Mouse (Mus musculus) forebrain, embryonic 12.5 days (tissue): ENCODE data around the gene Ly6g6d. TPM values are rescaled to one million over a fixed set of nuclear protein-coding genes. Genes with fewer than 3 reads are reported as not detected.

ENCODE experiments used
- ATAC-seq: fragments of 200-750 bp; cut with Nextera tagmentation; 2 replicates; pipeline ENCODE4 v1.8.0; 2017; ENCODE audit warnings: moderate TSS enrichment; ENCODE audit not compliant: low FRiP score
- H3K27ac ChIP-seq: fragments of 300-500 bp; sonication (generic); 2 replicates; pipeline ENCODE4 v1.5.1; 2016; ENCODE audit warnings: mild to moderate bottlenecking
- H3K27me3 ChIP-seq: fragments of 300-500 bp; sonication (generic); 2 replicates; pipeline ENCODE4 v1.6.1; 2016; ENCODE audit warnings: mild to moderate bottlenecking
- H3K36me3 ChIP-seq: fragments of 300-500 bp; sonication (generic); replicated peaks from 2 replicates; pipeline ENCODE4 v1.6.1; 2016; ENCODE audit warnings: mild to moderate bottlenecking
- H3K4me1 ChIP-seq: fragments of 300-500 bp; sonication (generic); 2 replicates; pipeline ENCODE4 v1.6.1; 2016
- H3K4me2 ChIP-seq: fragments of 300-500 bp; sonication (generic); 2 replicates; pipeline ENCODE4 v1.6.1; 2016; ENCODE audit warnings: mild to moderate bottlenecking, moderate library complexity
- H3K4me3 ChIP-seq: fragments of 300-500 bp; sonication (generic); replicated peaks from 2 replicates; pipeline ENCODE4 v1.5.1; 2016; ENCODE audit warnings: mild to moderate bottlenecking
- H3K9ac ChIP-seq: fragments of 300-500 bp; sonication (generic); 2 replicates; pipeline ENCODE4 v1.6.1; 2016; ENCODE audit warnings: mild to moderate bottlenecking
- H3K9me3 ChIP-seq: fragments of 300-500 bp; sonication (generic); 2 replicates; pipeline ENCODE4 v1.6.1; 2016
- WGBS: fragments of 180-500 bp; shearing (Covaris S2); methylation state at CpG from one replicate; pipeline ENCODE4 v1.1.7; 2016; 5-methylcytosine and 5-hydroxymethylcytosine counted together
- polyA plus RNA-seq: library from polyadenylated mRNA; unstranded; fragments of >200 nt; fragmentation: Nextera tagmentation; extraction: Ambion mirVana; gene quantifications from 2 replicates; pipeline ENCODE4 v1.2.1, GENCODE M21; 2016

Ly6g6d gene
- polyA plus RNA-seq, 1 experiment from 2014 or later = 0.29 TPM

- Histone ChIP-seq H3K9ac (no peak overlapping the region), H3K4me1 (peaks cover 21% of the 10 kb centered on the region), H3K9me3 (no peaks in the 10 kb centered on the region), H3K4me2 (no peak overlapping the region), H3K27me3 (peaks cover 33% of the 10 kb centered on the region; the same call in 1 of the 2 replicates), H3K27ac (no peak overlapping the region), H3K36me3 (no peaks in the 10 kb centered on the region), H3K4me3 (no peak overlapping the region)
- no peak for ATAC-seq
- WGBS = 70% methylated on average over 9 of the region's 9 CpGs
Measured at GRCm38 (mm10) chr17:35079778-35080177, 1.9 kb upstream of the Ly6g6d start.

DNA sequence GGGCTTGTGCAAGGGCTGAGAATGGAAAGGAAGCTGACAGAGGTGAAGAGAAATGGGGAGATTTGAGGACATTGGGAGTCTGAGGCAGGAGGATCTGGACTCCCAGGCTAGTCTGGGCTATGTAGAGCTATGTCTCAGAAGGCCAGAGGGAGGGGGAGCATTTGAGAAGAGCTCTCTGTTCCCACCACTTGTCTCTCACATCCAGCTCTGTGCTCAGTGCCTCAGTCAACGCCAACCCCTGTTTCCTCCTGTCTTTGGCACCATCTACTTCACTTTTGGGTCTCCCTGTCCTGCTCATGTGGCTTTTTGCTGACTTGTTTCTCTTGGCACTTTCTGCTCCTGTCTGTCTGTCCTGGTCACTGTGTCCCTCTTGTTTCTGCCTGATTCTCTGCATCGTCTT is 580 bp downstream of the Ly6g6d start:
- Histone ChIP-seq H3K36me3 (no peaks in the 10 kb centered on the region), H3K27ac (no peak overlapping the region), H3K9ac (peak overlapping the region; percentile 22; the same call in 1 of the 2 replicates), H3K4me3 (no peak overlapping the region), H3K9me3 (no peaks in the 10 kb centered on the region), H3K4me2 (peak overlapping the region; percentile 39), H3K4me1 (peaks cover 21% of the 10 kb centered on the region), H3K27me3 (peaks cover 33% of the 10 kb centered on the region; the same call in 1 of the 2 replicates)
- WGBS = 41% methylated on average over 2 of the region's 2 CpGs
- ATAC-seq = no peak

GRCm38 (mm10) chr17:35076507-35077176 is 1.2 kb downstream of the Ly6g6d start, which contains the start of gene Ly6g6e:
Gene Ly6g6e, plus strand, starts transcription at chr17:35076902.
- H3K4me3 ChIP-seq = peak within 1 kb of the TSS; percentile 14; the same call in 1 of the 2 replicates
- H3K27me3 ChIP-seq = peaks cover 33% of the 10 kb centered on the region; the same call in 1 of the 2 replicates
- H3K4me2 ChIP-seq = peak within 1 kb of the TSS; percentile 39
- no peak for ATAC-seq
- H3K4me1 ChIP-seq = peaks cover 21% of the 10 kb centered on the region
- H3K9ac ChIP-seq = peak within 1 kb of the TSS; percentile 22; the same call in 1 of the 2 replicates
- H3K9me3 ChIP-seq = no peaks in the 10 kb centered on the region
- no peaks in the 10 kb centered on the region for H3K36me3 ChIP-seq
- H3K27ac ChIP-seq = no peak within 1 kb of the TSS
- WGBS = 23% methylated on average over 10 of the region's 10 CpGs

DNA sequence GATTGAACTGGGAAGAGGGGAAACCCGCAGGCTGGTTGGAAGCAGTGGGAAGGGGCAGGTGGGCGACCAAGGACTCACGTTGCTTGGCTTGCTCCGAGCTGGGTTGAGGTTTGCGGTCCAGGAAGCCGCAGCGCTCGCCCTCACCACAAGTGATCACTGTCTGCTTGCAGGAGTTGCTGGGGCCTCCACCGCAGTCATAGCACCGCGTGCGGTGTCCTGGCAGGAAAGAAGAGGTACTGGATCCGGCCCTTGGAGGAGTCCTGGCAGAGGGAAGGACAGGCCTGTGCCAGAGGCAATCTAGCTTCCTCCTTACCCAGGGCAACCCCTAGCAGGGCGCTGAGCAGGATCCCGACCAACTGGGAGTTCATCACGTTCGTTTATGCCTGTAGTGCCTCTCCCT is 3.8 kb downstream of the Ly6g6d start:
- Histone ChIP-seq H3K9me3 (no peaks in the 10 kb centered on the region), H3K4me3 (no peak overlapping the region), H3K27ac (no peak overlapping the region), H3K27me3 (peaks cover 36% of the 10 kb centered on the region), H3K36me3 (no peaks in the 10 kb centered on the region), H3K9ac (no peak overlapping the region), H3K4me2 (no peak overlapping the region), H3K4me1 (peaks cover 21% of the 10 kb centered on the region)
- WGBS = 65% methylated on average over 17 of the region's 17 CpGs
- no peak for ATAC-seq

DNA sequence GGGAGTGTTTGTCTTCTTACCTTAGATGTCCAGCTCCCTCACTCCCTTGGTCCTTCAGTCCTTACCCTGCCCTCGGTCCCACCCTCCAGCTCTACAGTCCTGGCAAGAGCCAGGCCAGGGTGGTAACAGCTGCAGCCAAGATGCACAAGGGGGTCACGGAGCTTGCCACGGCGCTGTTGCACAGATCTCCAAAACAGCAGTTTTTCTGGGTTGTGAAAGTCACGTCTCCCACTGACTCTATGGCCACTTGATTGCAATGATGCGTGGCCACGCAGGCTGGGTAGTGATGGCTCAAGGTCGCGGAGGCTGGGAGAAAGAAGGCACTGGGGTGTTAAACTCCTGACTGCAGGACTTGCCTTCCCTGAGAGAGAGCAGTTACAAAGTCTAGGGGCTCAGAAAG is 6.4 kb downstream of the Ly6g6d start:
- H3K4me1 ChIP-seq = peaks cover 4% of the 10 kb centered on the region
- no peak overlapping the region for H3K27ac ChIP-seq
- H3K27me3 ChIP-seq = peaks cover 29% of the 10 kb centered on the region
- H3K36me3 ChIP-seq = no peaks in the 10 kb centered on the region
- H3K4me2 ChIP-seq = no peak overlapping the region
- no peak overlapping the region for H3K4me3 ChIP-seq
- H3K9me3 ChIP-seq = no peaks in the 10 kb centered on the region
- WGBS = 88% methylated on average over 9 of the region's 9 CpGs
- H3K9ac ChIP-seq = no peak overlapping the region
- no peak for ATAC-seq

GRCm38 (mm10) chr17:35070556-35071229 is 7.2 kb downstream of the Ly6g6d start:
- no peak overlapping the region for H3K9ac ChIP-seq
- H3K9me3 ChIP-seq = no peaks in the 10 kb centered on the region
- no peak overlapping the region for H3K4me3 ChIP-seq
- peaks cover 2% of the 10 kb centered on the region; the same call in 1 of the 2 replicates for H3K4me1 ChIP-seq
- no peaks in the 10 kb centered on the region for H3K36me3 ChIP-seq
- no peak overlapping the region for H3K4me2 ChIP-seq
- no peak overlapping the region for H3K27ac ChIP-seq
- ATAC-seq = no peak
- H3K27me3 ChIP-seq = peaks cover 37% of the 10 kb centered on the region
- WGBS = 61% methylated on average over 6 of the region's 6 CpGs

DNA sequence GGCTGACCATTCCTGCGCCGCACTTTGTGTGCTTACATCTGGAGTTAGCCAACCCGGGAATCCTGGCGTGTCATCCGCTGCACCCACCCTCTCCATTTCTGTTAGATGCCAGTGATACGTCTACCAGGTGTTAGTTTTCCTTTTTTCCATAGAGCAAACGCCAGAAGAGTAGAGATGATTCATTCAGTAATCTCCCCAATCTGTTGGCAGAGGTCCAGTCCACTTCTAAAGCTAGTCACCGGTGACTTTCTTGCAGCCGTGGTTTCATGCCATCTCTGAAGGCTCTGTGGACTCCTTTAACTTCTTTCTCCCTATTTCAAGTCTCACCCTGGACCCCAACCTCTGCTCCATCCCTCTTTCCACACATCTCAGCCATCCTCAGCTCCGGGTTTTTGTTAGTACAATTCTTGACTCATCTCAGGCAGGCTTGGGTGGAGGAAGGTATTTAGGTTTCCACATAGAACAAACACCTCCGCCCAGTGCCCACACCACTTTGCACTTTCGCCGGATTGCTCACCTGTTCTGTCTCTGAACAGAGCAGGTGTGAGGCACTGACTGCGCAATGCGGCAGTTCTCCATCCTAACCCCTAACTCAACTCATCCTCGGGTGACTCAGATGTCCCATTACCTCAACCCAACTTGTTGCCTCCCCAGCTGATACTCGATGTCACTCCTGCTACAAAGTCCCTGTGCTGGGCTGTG is 9.5 kb downstream of the Ly6g6d start:
- H3K36me3 ChIP-seq = 0 out of 2 replicates have a peak, but pooled peaks cover 4% of the 10 kb centered on the region
- H3K27me3 ChIP-seq = peaks cover 53% of the 10 kb centered on the region
- H3K4me2 ChIP-seq = no peak overlapping the region
- H3K27ac ChIP-seq = no peak overlapping the region
- 90% methylated on average over 17 of the region's 17 CpGs for WGBS
- no peak overlapping the region for H3K9ac ChIP-seq
- H3K9me3 ChIP-seq = no peaks in the 10 kb centered on the region
- ATAC-seq = no peak
- H3K4me1 ChIP-seq = peaks cover 21% of the 10 kb centered on the region
- H3K4me3 ChIP-seq = no peak overlapping the region

GRCm38 (mm10) chr17:35066084-35066483 is 11.8 kb downstream of the Ly6g6d start, which contains the start of gene Mpig6b:
Gene Mpig6b, minus strand, starts transcription at chr17:35066184.
- ATAC-seq = no peak
- peaks cover 22% of the 10 kb centered on the region for H3K36me3 ChIP-seq
- H3K9me3 ChIP-seq = no peaks in the 10 kb centered on the region
- peak within 1 kb of the TSS; percentile 48; the same call in 1 of the 2 replicates for H3K9ac ChIP-seq
- H3K27ac ChIP-seq = no peak within 1 kb of the TSS
- H3K4me2 ChIP-seq = peak within 1 kb of the TSS; percentile 55
- H3K27me3 ChIP-seq = peaks cover 58% of the 10 kb centered on the region
- WGBS = 44% methylated on average over 10 of the region's 10 CpGs
- H3K4me1 ChIP-seq = peaks cover 21% of the 10 kb centered on the region
- peak within 1 kb of the TSS; percentile 30 for H3K4me3 ChIP-seq

DNA sequence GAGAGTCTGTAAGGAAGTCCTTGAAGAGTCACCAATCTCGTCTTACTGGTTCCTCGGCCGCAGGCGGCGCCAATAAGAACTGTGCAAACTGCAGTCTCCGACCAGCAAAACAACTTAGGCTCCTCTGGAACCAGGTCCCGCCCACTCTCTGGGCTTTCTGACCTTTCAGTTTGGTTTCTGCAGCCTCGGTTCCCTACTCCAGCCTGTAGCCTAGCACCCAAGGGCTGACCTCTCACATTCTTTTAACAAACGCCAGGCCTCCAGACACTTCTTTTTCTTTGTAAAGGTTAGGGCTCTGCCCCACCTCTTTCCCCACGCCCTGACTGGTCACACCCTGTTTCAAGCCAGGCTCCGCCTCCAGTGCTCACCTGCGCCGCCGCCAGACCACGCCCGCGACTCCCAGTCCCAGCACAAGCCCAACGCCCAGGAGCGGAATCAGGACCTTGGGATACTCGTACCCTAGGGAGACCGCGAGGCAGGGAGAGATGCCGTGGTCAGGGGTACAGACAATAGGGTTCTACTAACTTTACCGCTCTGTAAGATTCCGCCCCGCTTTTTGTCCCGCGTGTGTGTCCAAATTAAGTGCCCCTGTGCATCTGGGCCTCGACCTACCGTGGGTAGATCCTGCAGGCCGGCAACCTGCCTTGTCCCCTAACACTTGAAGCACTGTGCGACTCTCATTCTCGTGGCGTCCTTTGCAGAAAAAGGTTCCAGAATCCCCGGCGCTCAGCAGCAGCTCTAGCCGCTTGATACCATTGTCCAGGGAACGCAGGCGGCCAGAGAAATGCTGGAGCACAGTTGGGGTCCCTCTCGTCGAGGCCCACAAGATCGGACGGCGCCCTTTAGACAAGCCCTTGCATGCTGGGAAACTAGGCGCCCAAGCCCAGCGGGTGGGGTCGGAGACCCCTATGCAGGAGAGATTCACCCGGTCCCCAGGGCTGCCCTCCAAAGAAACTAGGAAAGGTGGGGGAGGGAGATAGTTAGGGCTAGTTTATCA is 12.6 kb downstream of the Ly6g6d start, which contains the start of gene Ly6g6c:
Gene Ly6g6c (plus strand): TSS at position 438 of the 997 bp plus-strand sequence.
- WGBS = 2% methylated on average over 48 of the region's 48 CpGs
- H3K27ac ChIP-seq = no peak within 1 kb of the TSS
- H3K4me2 ChIP-seq = peak within 1 kb of the TSS; percentile 55
- H3K4me1 ChIP-seq = peaks cover 29% of the 10 kb centered on the region
- H3K9me3 ChIP-seq = no peaks in the 10 kb centered on the region
- H3K4me3 ChIP-seq = peak within 1 kb of the TSS; percentile 30
- peak; percentile 18; the same call in 1 of the 2 replicates for ATAC-seq
- H3K36me3 ChIP-seq = peaks cover 29% of the 10 kb centered on the region
- peak within 1 kb of the TSS; percentile 48; the same call in 1 of the 2 replicates for H3K9ac ChIP-seq
- H3K27me3 ChIP-seq = peaks cover 58% of the 10 kb centered on the region

- Histone ChIP-seq H3K27ac (no peak overlapping the region), H3K36me3 (peaks cover 29% of the 10 kb centered on the region), H3K9ac (no peak overlapping the region), H3K4me2 (peak overlapping the region; percentile 55), H3K9me3 (no peaks in the 10 kb centered on the region), H3K4me1 (peaks cover 35% of the 10 kb centered on the region), H3K4me3 (peak overlapping the region; percentile 30; the same call in 1 of the 2 replicates), H3K27me3 (peaks cover 55% of the 10 kb centered on the region)
- WGBS = 30% methylated on average over 10 of the region's 10 CpGs
- ATAC-seq = no peak
Measured at GRCm38 (mm10) chr17:35064378-35064877, 13.4 kb downstream of the Ly6g6d start.

DNA sequence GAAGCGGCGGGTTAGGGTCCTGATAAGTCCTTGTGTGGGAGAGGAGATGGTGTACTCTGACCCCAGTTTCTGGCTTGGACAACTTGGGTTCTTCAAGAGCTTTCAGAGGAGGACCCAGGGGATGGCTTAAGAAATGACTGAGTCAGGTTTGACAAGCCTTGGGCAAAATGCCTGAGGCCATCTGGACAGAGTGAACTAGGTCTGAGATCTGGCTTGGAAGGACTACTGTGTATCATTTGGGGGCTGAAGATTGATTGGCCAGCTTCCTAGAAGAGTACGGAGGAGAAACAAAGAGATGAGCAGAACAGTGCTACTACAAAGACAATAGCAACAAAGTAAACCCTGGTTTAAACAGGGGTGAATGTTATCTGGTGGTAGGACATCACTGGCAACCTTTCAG is 14.4 kb downstream of the Ly6g6d start:
- H3K4me1 ChIP-seq = peaks cover 38% of the 10 kb centered on the region
- H3K4me2 ChIP-seq = no peak overlapping the region

More for the DNA sequence above, 14.4 kb downstream of the Ly6g6d start:
- H3K4me3 ChIP-seq = no peak overlapping the region
- no peak overlapping the region for H3K27ac ChIP-seq
- no peak for ATAC-seq
- peaks cover 29% of the 10 kb centered on the region for H3K36me3 ChIP-seq
- H3K9me3 ChIP-seq = no peaks in the 10 kb centered on the region
- H3K27me3 ChIP-seq = peaks cover 52% of the 10 kb centered on the region
- 92% methylated on average over 3 of the region's 3 CpGs for WGBS
- H3K9ac ChIP-seq = no peak overlapping the region
